Mouse (Mus musculus): ENCODE results near the gene Dbi. TPM values are rescaled to one million over a fixed set of nuclear protein-coding genes. Genes with fewer than 3 reads are reported as not detected.
"Not testable (repeated sequence)": the region's sequence is repeated elsewhere in the genome, so short reads cannot be mapped to it uniquely, and the experiment has no call there.

Gene Dbi
- polyA plus RNA-seq, 1 experiment, result 137 TPM

- peak overlapping the region; percentile 19; the same call in 1 of the 2 replicates for H3K27ac ChIP-seq (ENCODE audit: control insufficient read depth, insufficient read depth, low read depth, low read length, poor library complexity)
- H3K4me1 ChIP-seq (ENCODE audit: control insufficient read depth, insufficient read depth, low read length), result peaks cover 2% of the 10 kb centered on the region; the same call in 1 of the 2 replicates
- H3K4me3 ChIP-seq (replicated peaks; ENCODE audit: control insufficient read depth, low read depth, low read length), result no peak overlapping the region
- 56% methylated on average over 8 of the region's 8 CpGs for WGBS
- TF ChIP-seq CTCF (IDR thresholded peaks at IDR 0.05; ENCODE audit: control insufficient read depth, insufficient read depth, low read length) (no peak), POLR2A (IDR thresholded peaks at IDR 0.05; ENCODE audit: borderline replicate concordance, control insufficient read depth, low read depth, low read length) (no peak)
Measured at GRCm38 (mm10) chr1:120100456-120101226, 20.2 kb downstream of the Dbi start.

GRCm38 (mm10) chr1:120099483-120099882 lies 21.4 kb downstream of the Dbi start:
- peaks cover 2% of the 10 kb centered on the region; the same call in 1 of the 2 replicates for H3K4me1 ChIP-seq (ENCODE audit: control insufficient read depth, insufficient read depth, low read length)
- no peak overlapping the region for H3K4me3 ChIP-seq (replicated peaks; ENCODE audit: control insufficient read depth, low read depth, low read length)
- 15% methylated on average over 6 of the region's 6 CpGs for WGBS
- TF ChIP-seq POLR2A (IDR thresholded peaks at IDR 0.05; ENCODE audit: borderline replicate concordance, control insufficient read depth, low read depth, low read length), result no peak
- TF ChIP-seq CTCF (IDR thresholded peaks at IDR 0.05; ENCODE audit: control insufficient read depth, insufficient read depth, low read length), result no peak
- H3K27ac ChIP-seq (ENCODE audit: control insufficient read depth, insufficient read depth, low read depth, low read length, poor library complexity), result peak overlapping the region; percentile 65

- 10% methylated on average over 7 of the region's 7 CpGs for whole genome bisulfite sequencing
- Histone ChIP-seq H3K4me1 (ENCODE audit: control insufficient read depth, insufficient read depth, low read length) (peaks cover 2% of the 10 kb centered on the region; the same call in 1 of the 2 replicates), H3K4me3 (replicated peaks; ENCODE audit: control insufficient read depth, low read depth, low read length) (no peak overlapping the region), H3K27ac (ENCODE audit: control insufficient read depth, insufficient read depth, low read depth, low read length, poor library complexity) (no peak overlapping the region)
- TF ChIP-seq POLR2A (IDR thresholded peaks at IDR 0.05; ENCODE audit: borderline replicate concordance, control insufficient read depth, low read depth, low read length), result no peak
- TF ChIP-seq CTCF (IDR thresholded peaks at IDR 0.05; ENCODE audit: control insufficient read depth, insufficient read depth, low read length), result peak; percentile 68
Measured at GRCm38 (mm10) chr1:120098327-120098726, 22.6 kb downstream of the Dbi start.

GRCm38 (mm10) chr1:120094920-120095319 lies 26.0 kb downstream of the Dbi start:
- TF ChIP-seq CTCF (IDR thresholded peaks at IDR 0.05; ENCODE audit: control insufficient read depth, insufficient read depth, low read length) (no peak), POLR2A (IDR thresholded peaks at IDR 0.05; ENCODE audit: borderline replicate concordance, control insufficient read depth, low read depth, low read length) (no peak)
- H3K27ac ChIP-seq (ENCODE audit: control insufficient read depth, insufficient read depth, low read depth, low read length, poor library complexity), result no peak overlapping the region
- H3K4me1 ChIP-seq (ENCODE audit: control insufficient read depth, insufficient read depth, low read length), result no peaks in the 10 kb centered on the region; the same call in none of the 2 replicates
- H3K4me3 ChIP-seq (replicated peaks; ENCODE audit: control insufficient read depth, low read depth, low read length), result no peak overlapping the region
- 28% methylated on average over 3 of the region's 3 CpGs for WGBS

- 53% methylated on average over 13 of the region's 14 CpGs for WGBS
- H3K4me3 ChIP-seq (replicated peaks; ENCODE audit: control insufficient read depth, low read depth, low read length); H3K27ac ChIP-seq (ENCODE audit: control insufficient read depth, insufficient read depth, low read depth, low read length, poor library complexity); H3K4me1 ChIP-seq (ENCODE audit: control insufficient read depth, insufficient read depth, low read length): not testable (repeated sequence)
- peak; percentile 94 for TF ChIP-seq CTCF (IDR thresholded peaks at IDR 0.05; ENCODE audit: control insufficient read depth, insufficient read depth, low read length)
Measured at GRCm38 (mm10) chr1:120093482-120094134, 27.3 kb downstream of the Dbi start.

GRCm38 (mm10) chr1:120090880-120091570 lies 29.9 kb downstream of the Dbi start:
- no peaks in the 10 kb centered on the region; the same call in 1 of the 2 replicates for H3K4me1 ChIP-seq (ENCODE audit: control insufficient read depth, insufficient read depth, low read length)
- TF ChIP-seq CTCF (IDR thresholded peaks at IDR 0.05; ENCODE audit: control insufficient read depth, insufficient read depth, low read length), result no peak
- TF ChIP-seq POLR2A (IDR thresholded peaks at IDR 0.05; ENCODE audit: borderline replicate concordance, control insufficient read depth, low read depth, low read length), result no peak
- no peak overlapping the region for H3K4me3 ChIP-seq (replicated peaks; ENCODE audit: control insufficient read depth, low read depth, low read length)
- 80% methylated on average over 8 of the region's 8 CpGs for WGBS
- H3K27ac ChIP-seq (ENCODE audit: control insufficient read depth, insufficient read depth, low read depth, low read length, poor library complexity), result no peak overlapping the region

GRCm38 (mm10) chr1:120089180-120089579 lies 31.7 kb downstream of the Dbi start:
- TF ChIP-seq POLR2A (IDR thresholded peaks at IDR 0.05; ENCODE audit: borderline replicate concordance, control insufficient read depth, low read depth, low read length) (no peak), CTCF (IDR thresholded peaks at IDR 0.05; ENCODE audit: control insufficient read depth, insufficient read depth, low read length) (no peak)
- H3K4me3 ChIP-seq (replicated peaks; ENCODE audit: control insufficient read depth, low read depth, low read length), result no peak overlapping the region
- H3K27ac ChIP-seq (ENCODE audit: control insufficient read depth, insufficient read depth, low read depth, low read length, poor library complexity), result no peak overlapping the region
- no peaks in the 10 kb centered on the region; the same call in 1 of the 2 replicates for H3K4me1 ChIP-seq (ENCODE audit: control insufficient read depth, insufficient read depth, low read length)
- WGBS, result 61% methylated on average over 5 of the region's 5 CpGs

GRCm38 (mm10) chr1:120086644-120087043 lies 34.2 kb downstream of the Dbi start:
- 78% methylated on average over 13 of the region's 13 CpGs for WGBS
- Histone ChIP-seq H3K4me1 (ENCODE audit: control insufficient read depth, insufficient read depth, low read length) (no peaks in the 10 kb centered on the region; the same call in 1 of the 2 replicates), H3K27ac (ENCODE audit: control insufficient read depth, insufficient read depth, low read depth, low read length, poor library complexity) (no peak overlapping the region), H3K4me3 (replicated peaks; ENCODE audit: control insufficient read depth, low read depth, low read length) (no peak overlapping the region)
- no peak for TF ChIP-seq CTCF (IDR thresholded peaks at IDR 0.05; ENCODE audit: control insufficient read depth, insufficient read depth, low read length)
- TF ChIP-seq POLR2A (IDR thresholded peaks at IDR 0.05; ENCODE audit: borderline replicate concordance, control insufficient read depth, low read depth, low read length), result no peak
